Mouse (Mus musculus): ENCODE data around the gene Ttc41. TPM values are rescaled to one million over a fixed set of nuclear protein-coding genes. Genes with fewer than 3 reads are reported as not detected.

Gene Ttc41
- polyA plus RNA-seq, 1 experiment from 2014 or later: 0.32 TPM

DNA sequence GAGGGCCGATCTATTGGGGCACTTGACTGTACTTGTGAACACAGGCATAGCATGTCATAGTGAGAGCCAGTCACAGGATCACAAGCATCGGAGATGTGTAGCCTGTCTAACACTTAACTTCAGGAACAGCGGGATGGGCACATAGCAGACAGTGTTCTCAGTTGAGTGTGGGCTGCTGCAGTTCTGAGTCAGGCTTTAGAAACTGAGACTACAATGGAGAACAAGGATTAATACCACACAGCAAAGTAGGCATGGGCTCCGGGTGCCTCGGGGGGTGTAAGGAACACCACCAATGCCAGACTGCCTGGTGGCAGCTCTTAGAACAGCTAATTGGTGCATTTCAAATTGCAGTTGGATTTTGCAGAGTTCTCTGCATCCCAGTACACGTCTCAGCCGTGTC, 115.4 kb downstream of the Ttc41 start:
- H3K9me3 ChIP-seq (replicated peaks; ENCODE audit: control insufficient read depth, low read length): no peaks in the 10 kb centered on the region
- ATAC-seq (ENCODE audit: low read depth): no peak
- no peak overlapping the region for H3K4me2 ChIP-seq (ENCODE audit: low read depth, low read length)
- no peak overlapping the region for H3K27ac ChIP-seq (ENCODE audit: low read length)
- H3K36me3 ChIP-seq (ENCODE audit: control insufficient read depth, insufficient read depth): no peaks in the 10 kb centered on the region
- no peak overlapping the region for H3K9ac ChIP-seq (ENCODE audit: low read depth, low read length)
- H3K4me3 ChIP-seq (ENCODE audit: low read depth, low read length): no peak overlapping the region
- WGBS (ENCODE audit: insufficient replicate concordance): 75% methylated on average over 7 of the region's 7 CpGs
- no peaks in the 10 kb centered on the region for H3K4me1 ChIP-seq (ENCODE audit: control insufficient read depth, low read depth, low read length)
- H3K27me3 ChIP-seq (ENCODE audit: control insufficient read depth, insufficient read depth, low read depth, low read length): no peaks in the 10 kb centered on the region

DNA sequence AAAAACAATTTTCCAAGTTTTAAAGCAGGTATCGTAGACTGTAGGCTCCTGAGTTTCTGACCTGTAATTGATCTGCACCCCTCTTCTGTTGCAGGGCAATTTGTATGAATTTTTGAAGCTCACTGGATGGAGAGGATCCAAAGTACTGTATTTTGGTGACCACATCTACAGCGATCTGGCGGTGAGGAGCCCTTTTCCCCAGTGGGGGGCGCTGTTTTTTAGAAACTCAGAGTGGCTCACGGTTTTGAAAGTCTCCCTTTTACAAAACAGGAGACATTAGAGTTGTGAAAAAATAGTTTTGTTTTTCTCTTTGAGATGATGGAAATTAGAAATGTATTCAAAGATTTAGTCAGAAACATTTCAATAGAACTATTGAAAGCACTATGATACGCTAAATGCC, 118.5 kb downstream of the Ttc41 start:
- Histone ChIP-seq H3K27me3 (ENCODE audit: control insufficient read depth, insufficient read depth, low read depth, low read length) (no peaks in the 10 kb centered on the region), H3K4me1 (ENCODE audit: control insufficient read depth, low read depth, low read length) (no peaks in the 10 kb centered on the region), H3K4me2 (ENCODE audit: low read depth, low read length) (no peak overlapping the region), H3K4me3 (ENCODE audit: low read depth, low read length) (no peak overlapping the region), H3K36me3 (ENCODE audit: control insufficient read depth, insufficient read depth) (no peaks in the 10 kb centered on the region), H3K9ac (ENCODE audit: low read depth, low read length) (no peak overlapping the region), H3K27ac (ENCODE audit: low read length) (no peak overlapping the region), H3K9me3 (replicated peaks; ENCODE audit: control insufficient read depth, low read length) (no peaks in the 10 kb centered on the region)
- 82% methylated on average over 6 of the region's 6 CpGs for WGBS (ENCODE audit: insufficient replicate concordance)
- no peak for ATAC-seq (ENCODE audit: low read depth)

DNA sequence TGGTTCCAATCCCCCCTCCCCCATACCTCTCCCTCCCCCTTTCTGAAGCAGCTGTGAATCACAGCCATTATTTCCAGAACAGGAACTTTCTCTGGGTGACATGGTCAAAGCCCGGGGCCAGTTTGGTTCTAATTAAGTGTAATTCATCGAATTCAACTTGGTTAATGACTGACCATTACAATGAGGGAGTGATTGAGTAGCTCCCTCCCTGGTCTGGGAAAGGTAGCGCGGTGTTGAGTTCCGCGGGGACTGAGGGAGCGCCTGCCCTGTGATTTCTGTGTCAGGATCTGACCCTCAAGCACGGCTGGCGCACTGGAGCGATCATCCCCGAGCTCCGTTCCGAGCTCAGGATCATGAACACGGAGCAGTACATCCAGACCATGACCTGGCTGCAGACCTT, 119.3 kb downstream of the Ttc41 start:
- no peaks in the 10 kb centered on the region for H3K27me3 ChIP-seq (ENCODE audit: control insufficient read depth, insufficient read depth, low read depth, low read length)
- no peaks in the 10 kb centered on the region for H3K9me3 ChIP-seq (replicated peaks; ENCODE audit: control insufficient read depth, low read length)
- no peak overlapping the region for H3K27ac ChIP-seq (ENCODE audit: low read length)
- H3K9ac ChIP-seq (ENCODE audit: low read depth, low read length): no peak overlapping the region
- 81% methylated on average over 14 of the region's 14 CpGs for WGBS (ENCODE audit: insufficient replicate concordance)
- ATAC-seq (ENCODE audit: low read depth): no peak
- H3K4me3 ChIP-seq (ENCODE audit: low read depth, low read length): no peak overlapping the region
- no peaks in the 10 kb centered on the region for H3K36me3 ChIP-seq (ENCODE audit: control insufficient read depth, insufficient read depth)
- no peak overlapping the region for H3K4me2 ChIP-seq (ENCODE audit: low read depth, low read length)
- no peaks in the 10 kb centered on the region for H3K4me1 ChIP-seq (ENCODE audit: control insufficient read depth, low read depth, low read length)

DNA sequence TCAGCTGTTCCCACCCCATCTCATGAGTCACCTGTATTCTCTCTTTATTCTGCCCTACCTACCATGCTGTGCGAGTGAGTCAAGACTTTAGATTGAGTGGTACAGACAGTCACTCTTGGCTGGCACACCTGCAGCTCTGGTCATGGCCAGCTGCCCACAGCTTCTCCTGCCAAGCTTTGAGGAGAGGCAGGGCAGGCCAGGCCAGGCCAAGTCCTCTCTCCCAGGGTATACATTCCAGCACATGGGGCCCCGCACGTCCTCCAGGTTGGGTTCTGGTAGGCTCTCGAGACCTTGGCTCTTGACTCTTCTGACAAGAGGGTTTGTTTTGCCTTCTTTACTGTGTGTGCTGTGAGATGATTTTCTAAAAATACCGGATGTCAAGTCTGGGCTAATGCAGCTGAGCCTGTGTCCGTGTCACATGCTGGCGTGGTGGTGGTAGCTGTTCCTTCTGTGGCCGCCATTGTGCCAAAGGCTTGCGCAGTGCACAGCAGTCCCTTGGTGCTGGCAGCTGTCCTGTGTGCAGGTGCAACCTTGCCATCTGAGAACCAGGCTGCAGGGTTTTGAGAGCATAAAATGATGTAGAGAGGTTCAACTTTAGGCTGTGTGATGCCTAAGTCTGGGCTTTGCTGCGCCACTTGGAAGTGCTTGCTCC, 120.4 kb downstream of the Ttc41 start:
- Histone ChIP-seq H3K4me1 (ENCODE audit: control insufficient read depth, low read depth, low read length) (no peaks in the 10 kb centered on the region), H3K9me3 (replicated peaks; ENCODE audit: control insufficient read depth, low read length) (no peaks in the 10 kb centered on the region), H3K27me3 (ENCODE audit: control insufficient read depth, insufficient read depth, low read depth, low read length) (no peaks in the 10 kb centered on the region), H3K4me2 (ENCODE audit: low read depth, low read length) (no peak overlapping the region), H3K36me3 (ENCODE audit: control insufficient read depth, insufficient read depth) (no peaks in the 10 kb centered on the region), H3K9ac (ENCODE audit: low read depth, low read length) (no peak overlapping the region), H3K4me3 (ENCODE audit: low read depth, low read length) (no peak overlapping the region), H3K27ac (ENCODE audit: low read length) (no peak overlapping the region)
- ATAC-seq (ENCODE audit: low read depth): no peak
- WGBS (ENCODE audit: insufficient replicate concordance): 77% methylated on average over 10 of the region's 10 CpGs

Small RNAs within 50 kb of the gene (microRNA-seq; reads per million reads assigned to microRNA genes)
- gene Gm25745: 2.0 reads per million

Other genes starting within 250 kb of the Ttc41 start
- gene Syn3, start 206.9 kb upstream of the Ttc41 start, polyA plus RNA-seq (2015; fragmentation: Nextera tagmentation; extraction: Ambion mirVana): 0.22 and 0.27 TPM in 2 replicates
- gene Hsp90b1, start 302 bp upstream of the Ttc41 start, polyA plus RNA-seq (2015; fragmentation: Nextera tagmentation; extraction: Ambion mirVana): 301 and 321 TPM in 2 replicates
- gene Gm49358, start 58.2 kb downstream of the Ttc41 start, polyA plus RNA-seq (2015; fragmentation: Nextera tagmentation; extraction: Ambion mirVana): not detected in 2 replicates
- 0.21 and 0.25 TPM in 2 replicates for gene Nt5dc3, start 73.2 kb downstream of the Ttc41 start, polyA plus RNA-seq (2015; fragmentation: Nextera tagmentation; extraction: Ambion mirVana)